Mouse (Mus musculus) right cerebral cortex, postnatal 14 days (tissue): ENCODE results near the gene Abtb2.

Experiments used
- DNase-seq: peaks from one replicate; pipeline ENCODE4 v3.0.0; 2022

Abtb2 gene

DNA sequence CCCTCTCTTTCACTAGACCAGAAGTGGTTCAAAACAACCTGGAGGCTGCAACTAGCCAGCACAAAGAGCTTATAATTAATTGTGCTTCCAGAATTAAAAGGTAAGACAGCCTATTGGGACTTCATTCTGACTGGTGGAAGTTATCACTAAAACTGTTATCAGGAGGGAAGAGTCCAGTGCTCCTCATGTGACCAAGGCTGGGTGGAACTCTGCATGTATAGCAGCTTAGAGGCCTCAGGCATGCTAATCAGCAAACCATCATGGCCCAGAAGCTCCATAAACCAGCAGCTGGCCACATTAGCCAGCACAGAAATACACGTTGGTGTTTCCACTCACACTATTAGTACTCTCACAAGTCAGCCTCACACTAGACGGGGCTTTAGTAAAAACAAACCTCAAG is 180.7 kb downstream of the Abtb2 start:
- DNase-seq, result no peak

DNA sequence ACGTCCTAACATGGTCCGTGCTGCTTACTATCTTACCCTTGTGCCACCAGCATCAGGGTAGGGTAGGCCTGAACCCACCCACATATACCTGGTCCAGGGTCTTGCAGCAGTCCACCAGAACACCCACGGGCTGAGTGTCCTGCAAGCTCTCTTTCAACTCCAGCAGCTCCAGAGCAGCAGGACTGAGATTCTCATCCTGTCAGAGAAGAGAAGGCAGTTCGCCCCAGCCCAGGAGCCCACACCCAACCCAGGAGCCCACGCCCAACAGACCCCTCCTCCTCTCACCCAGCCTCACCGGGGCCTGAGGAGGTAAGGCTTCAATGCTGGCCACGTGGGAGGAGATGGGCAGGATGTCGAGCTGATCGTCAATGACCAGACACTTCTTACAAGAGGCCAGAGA is 181.8 kb downstream of the Abtb2 start:
- DNase-seq, result no peak

DNA sequence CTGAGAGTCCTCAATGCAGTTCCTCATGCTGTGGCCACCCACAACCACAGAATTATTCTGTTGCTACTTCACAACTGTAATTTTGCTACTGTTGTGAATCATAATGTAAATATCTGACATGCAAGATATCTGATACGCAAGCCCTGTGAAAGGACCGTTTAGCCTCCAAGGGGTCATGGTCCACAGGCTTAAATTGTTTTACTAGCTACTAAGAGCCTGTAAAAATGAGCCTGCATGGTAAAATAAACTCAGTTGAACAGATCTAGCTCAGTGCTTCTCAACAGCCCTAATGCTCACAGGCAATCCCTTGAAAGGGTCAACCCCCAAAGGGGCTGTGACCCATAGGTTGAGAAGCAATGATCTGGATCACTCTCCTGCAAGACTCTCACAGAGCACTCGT is 183.0 kb downstream of the Abtb2 start:
- DNase-seq, result no peak

DNA sequence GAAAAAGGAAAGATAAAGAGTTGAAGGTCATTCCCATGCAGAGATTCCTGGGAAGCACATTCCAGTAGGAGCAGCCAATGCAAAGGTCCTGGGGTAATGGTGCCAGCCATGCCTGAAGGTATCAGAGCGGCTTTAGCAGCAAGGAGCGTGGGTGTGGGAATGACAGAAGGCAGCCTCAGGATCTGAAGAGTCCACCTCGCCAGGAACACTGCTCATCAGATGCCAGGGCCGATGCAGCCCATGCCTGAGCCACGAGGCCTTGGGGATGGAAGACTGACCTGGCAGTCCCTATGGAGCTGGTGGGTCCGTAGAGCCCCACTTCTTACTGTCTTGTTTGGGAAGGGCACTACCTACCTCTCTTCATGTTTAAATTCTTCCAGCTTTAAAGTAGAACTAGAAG is 185.7 kb downstream of the Abtb2 start:
- no peak for DNase-seq

DNA sequence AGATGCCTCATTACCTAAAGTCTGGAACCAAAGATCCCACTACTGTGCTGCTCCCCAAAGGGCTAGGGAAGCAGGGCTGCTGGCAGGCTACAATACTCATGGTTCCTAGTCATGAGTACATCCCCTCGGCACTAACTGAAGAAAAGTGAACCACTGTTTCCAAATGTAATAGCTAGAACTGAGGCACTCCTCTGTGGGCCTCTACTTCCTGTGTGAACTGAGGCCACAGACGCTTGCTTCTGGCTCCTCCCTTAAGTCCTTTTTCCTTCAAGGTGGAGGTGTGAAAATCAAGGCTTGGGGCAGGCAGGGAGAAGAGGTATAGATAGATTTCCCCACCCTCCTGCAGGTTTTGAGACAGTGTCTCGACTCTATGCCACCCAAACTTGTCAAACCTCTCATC is 188.5 kb downstream of the Abtb2 start:
- no peak for DNase-seq

DNA sequence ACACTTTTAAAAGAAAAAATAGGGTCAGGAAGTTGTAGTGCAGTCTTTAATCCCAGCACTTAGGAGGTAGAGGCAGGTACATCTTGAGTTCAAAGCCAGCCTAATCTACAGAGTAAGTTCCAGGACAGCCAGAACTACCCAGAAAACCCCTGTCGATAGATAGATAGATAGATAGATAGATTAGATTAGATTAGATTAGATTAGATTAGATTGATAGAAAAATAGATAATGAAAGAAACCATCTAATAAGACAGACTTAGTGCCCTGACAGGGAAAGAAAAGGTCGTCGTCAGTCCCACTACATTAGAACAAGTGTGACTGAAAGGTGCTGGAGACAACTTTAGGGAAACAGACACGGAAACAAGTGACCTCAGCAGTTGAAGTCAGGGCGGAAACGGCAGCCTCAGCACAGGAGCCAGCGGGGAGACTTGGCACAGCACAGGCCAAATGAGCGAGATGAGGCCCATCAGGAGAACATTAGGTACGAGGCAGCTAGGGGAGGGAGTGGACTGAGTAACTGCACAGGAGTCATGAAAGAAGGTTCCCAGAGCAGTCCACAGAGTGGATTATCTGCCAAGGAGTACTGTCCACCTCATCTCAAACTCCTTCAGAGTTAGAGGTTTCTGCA is 189.5 kb downstream of the Abtb2 start:
- DNase-seq, result no peak

DNA sequence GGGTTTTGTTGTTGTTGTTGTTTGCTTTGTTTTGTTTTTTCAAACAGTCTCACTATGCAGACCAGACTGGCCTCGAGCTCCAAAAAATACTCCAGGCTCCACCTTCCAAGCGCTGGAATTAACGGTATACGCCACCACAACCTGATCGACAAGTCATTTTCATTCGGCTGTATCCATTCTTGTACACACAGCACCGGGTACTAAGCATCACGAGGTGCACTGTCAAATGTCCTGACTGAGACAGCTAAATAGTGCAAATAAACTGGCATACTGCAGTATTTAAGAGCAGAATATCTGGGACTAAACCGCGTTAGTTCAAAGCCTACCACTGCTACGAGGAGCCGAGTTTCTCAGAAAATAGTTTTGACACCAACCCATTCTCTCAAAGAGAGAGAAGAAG is 194.3 kb downstream of the Abtb2 start:
- no peak for DNase-seq

DNA sequence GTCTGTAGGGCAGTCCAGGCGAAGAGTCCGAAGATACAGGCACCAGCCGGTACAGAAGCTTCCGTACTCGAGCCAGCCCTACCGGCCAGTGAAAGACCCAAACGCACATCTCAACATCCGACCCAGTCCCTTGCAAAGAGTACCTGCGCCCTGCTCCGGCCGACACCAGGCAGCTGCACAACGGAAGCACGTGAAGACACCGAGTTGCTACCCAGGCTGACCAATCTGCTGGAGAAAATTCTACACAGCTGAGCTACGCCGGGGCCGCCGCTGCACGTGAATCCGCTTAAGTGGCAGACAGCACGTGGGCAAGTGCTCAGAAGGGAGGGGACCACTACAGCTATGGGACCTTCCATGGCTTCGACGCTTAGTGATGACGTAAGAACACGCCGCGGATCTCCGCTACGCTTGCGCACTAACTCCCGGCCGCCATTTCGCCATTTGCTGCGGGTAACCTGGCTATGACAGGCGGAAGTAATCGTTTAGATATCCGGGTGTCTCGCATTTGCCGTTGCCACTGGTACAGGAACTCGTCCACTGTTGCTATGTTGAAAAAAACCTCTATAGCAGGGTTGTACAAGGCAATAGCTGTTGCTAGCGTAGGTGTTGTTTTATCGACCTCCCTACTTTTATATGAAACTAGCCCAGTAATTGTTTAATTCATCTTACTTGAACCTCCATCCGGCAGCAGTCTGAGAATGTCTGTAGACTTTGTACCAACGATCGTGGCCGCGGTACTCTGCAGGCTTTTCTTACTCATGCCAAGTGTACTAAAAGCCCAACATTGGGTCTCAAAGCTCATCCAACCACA is 195.0 kb downstream of the Abtb2 start, which contains the start of gene Nat10:
Gene Nat10, minus strand, starts transcription at position 365 of the 811 bp plus-strand sequence.
- DNase-seq, result peak; percentile 99

DNA sequence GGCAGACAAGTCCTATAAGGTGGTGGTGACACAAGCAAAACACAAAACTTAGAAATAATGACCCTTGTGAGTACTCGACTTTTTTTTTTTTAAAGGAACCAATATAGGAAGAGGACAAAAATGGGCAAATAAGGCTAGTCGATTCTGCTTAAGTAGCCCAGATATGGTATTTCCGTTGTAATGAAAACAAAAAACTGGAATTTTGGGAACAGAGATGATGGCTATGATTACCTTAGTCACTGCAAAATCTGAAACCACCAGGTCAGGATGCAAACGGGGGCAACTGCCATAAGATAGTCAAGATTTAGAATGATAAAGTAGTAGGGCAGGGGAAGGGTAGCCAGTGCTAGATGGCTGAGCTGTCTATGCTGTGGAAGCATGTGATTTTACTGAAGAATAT is 195.9 kb downstream of the Abtb2 start:
- DNase-seq, result no peak

DNA sequence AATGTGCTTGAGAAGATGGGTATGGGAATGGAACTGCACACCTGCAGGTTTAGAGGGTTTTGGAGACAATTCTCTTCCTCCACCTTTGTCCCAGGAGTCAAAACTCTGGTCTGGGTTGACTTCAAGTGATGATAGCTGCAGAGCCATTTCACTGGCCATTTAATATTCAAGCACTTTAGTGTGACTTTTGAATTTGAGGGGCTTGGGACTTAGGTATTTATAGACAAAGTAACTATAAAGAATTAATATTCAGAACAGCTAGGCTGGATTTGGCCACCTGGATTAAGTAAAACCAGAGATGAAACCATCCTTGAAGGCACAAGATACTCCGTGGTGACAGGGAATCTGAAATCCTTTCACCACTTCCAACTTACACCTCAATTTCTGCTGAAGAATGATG is 196.4 kb downstream of the Abtb2 start:
- no peak for DNase-seq
